Mouse (Mus musculus) cerebellum, adult 2 months (tissue): ENCODE data around the gene Alx3.

ENCODE experiments used
- CTCF ChIP-seq: fragments of 200-500 bp; IDR thresholded peaks from 2 replicates; pipeline ENCODE4 v1.5.1; 2011; ENCODE audit warnings: low read depth, mild to moderate bottlenecking, control low read depth, low read length, moderate library complexity, borderline replicate concordance; ENCODE audit not compliant: insufficient read depth
- POLR2A ChIP-seq: fragments of 200-500 bp; IDR thresholded peaks from 2 replicates; pipeline ENCODE4 v1.6.1; 2011; ENCODE audit warnings: low read length, control low read depth, borderline replicate concordance; ENCODE audit not compliant: insufficient read depth

DNA sequence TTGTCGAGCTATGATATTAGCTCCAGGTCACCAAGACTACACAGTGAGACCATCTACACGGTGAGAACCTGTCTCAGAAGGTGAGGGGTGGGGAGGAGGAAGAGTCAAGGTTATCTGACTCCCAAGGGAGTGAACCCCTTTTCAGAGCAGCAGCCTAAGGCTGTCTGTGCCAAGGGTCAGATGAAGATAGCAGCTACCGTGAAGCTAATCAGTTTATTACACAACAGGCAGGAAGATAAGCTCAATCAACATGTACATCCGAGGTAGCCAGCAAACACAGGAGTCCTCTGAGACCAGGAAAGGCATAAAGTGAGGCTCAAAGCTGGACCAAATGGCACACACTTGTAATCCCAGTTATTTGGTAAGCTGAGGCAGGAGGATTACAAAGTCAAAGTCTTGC lies 14.0 kb downstream of the Alx3 start:
- TF ChIP-seq POLR2A: no peak
- no peak for TF ChIP-seq CTCF
